Mouse (Mus musculus) common myeloid progenitor, adult 5-6 weeks (primary cell): Measurements from ENCODE around the gene Dnm3. TPM values are rescaled to one million over a fixed set of nuclear protein-coding genes. Genes with fewer than 3 reads are reported as not detected.

ENCODE experiments used
- ATAC-seq: replicated peaks from 2 replicates; pipeline ENCODE4 v1.8.0; 2016; ENCODE audit warnings: low read depth, mild to moderate bottlenecking, moderate TSS enrichment, inconsistent platforms; ENCODE audit not compliant: poor library complexity, severe bottlenecking
- total RNA-seq: library from RNA; stranded (forward); fragments of 200-1000, 187-1606 nt; gene quantifications from 2 replicates; pipeline ENCODE4 v1.2.3, GENCODE M21; 2017

Dnm3 gene
- total RNA-seq, 1 experiment from 2014 or later, result not detected

DNA sequence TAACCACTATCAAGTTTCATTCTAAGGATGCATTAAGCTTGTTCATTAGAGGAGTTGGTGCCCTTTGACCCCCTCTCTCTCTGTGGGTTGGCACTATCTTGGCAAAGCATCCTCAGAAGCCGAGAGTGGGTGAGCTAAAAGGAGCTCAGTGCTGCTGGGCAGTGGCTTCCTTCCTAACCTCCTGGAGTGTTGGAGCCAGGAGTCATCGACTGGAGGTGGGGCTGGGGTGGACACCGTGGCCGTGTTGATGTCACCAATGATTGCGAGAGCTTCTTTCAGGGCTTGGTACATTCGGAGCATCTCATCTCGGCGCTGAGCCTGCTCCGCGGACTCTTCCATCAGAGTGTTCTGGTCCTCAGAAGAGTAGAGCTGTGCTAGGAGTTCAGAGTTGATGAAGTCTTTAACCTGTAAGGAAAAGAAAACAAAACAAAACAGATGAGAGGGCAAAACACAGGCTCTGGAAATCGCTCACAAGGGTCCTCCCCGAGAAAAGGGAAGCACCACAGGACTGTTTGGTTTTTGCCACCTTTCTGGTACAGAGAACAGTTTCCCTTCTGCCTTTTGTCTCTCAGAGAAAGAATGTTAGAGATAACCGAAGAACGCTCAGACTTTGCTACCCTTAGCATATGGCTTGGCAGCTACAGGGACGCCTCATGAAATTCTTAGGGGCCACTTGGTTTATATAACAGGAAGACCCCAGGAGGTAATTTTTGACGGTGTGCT lies 466.1 kb downstream of the Dnm3 start:
- ATAC-seq, result peak; percentile 59

DNA sequence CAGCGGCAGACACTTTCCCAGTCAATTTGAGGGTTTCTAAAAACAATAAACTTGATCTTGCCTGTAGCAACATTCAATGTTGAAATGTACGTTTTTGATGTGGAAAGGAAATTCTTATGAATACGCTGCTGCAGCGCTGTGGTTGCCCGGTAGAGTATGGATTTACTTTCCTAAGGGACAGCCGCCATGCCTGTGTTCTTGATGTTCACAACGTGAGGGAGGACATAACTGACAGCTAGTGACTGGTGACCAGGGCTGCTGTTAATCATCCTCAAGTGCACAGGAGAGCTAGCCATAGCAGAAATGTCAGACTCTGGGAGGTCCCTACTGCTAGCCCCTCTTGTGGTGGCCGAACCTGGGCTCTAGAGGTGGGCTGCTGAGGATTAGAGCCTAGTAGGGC lies 468.7 kb downstream of the Dnm3 start:
- no peak for ATAC-seq

DNA sequence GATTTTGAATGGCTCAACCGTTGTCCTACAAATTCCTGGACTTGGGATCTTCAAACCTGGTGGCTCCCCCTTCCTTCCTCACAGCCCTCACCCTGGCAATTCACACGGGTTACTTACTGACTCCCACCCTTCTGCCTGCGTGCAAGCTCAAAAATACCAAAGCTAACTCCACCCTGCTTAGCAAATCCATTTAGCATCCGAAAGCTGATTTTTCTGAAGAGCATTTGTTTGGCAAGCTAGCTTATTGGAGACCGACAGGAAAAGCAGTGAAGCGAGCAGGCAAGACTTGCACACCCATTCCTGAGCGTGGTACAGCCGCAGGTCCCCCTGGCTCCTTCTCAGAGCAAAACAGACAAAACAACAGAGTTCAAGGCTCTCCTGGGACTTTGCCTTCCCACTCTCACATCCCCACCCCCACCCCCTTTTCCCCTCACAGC lies 469.2 kb downstream of the Dnm3 start:
- no peak for ATAC-seq

DNA sequence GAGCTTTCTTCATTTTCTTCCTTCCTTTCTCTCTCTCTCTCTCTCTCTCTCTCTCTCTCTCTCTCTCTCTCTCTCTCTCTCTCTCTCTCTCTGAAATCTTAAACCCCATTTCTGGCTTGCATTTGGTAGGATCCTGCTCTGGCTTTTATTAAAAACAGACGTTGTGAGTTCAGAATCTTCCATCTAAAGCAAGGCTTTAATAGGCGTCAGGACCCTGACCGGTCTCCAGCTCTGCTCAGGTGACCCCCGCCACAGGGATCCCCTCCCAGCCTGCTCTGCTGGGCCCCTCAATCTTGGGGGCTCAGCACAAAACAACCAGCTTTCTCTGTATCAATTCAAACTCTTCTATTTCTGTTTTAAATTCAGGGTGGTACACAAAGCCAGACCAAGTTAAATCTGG lies 469.6 kb downstream of the Dnm3 start:
- ATAC-seq, result no peak

DNA sequence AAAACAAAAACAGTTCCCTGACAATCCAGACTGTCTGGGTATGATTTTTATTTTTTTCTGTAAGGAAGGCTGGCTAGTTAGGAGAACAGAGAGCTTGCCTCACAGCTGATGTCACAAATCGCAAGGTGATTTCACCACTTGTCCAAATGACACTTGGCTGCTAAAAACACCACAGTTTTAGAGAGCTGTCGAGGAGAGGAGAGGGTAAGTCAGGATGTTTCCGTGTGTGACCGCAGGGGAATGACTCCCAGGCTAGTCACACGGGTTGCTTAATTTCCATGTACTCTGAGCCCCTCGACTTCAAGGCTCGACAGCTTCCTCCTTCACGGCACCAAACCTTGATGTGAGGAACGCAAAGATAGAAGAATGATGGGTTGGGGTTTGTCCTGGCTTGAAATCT lies 471.7 kb downstream of the Dnm3 start:
- peak; percentile 58 for ATAC-seq

DNA sequence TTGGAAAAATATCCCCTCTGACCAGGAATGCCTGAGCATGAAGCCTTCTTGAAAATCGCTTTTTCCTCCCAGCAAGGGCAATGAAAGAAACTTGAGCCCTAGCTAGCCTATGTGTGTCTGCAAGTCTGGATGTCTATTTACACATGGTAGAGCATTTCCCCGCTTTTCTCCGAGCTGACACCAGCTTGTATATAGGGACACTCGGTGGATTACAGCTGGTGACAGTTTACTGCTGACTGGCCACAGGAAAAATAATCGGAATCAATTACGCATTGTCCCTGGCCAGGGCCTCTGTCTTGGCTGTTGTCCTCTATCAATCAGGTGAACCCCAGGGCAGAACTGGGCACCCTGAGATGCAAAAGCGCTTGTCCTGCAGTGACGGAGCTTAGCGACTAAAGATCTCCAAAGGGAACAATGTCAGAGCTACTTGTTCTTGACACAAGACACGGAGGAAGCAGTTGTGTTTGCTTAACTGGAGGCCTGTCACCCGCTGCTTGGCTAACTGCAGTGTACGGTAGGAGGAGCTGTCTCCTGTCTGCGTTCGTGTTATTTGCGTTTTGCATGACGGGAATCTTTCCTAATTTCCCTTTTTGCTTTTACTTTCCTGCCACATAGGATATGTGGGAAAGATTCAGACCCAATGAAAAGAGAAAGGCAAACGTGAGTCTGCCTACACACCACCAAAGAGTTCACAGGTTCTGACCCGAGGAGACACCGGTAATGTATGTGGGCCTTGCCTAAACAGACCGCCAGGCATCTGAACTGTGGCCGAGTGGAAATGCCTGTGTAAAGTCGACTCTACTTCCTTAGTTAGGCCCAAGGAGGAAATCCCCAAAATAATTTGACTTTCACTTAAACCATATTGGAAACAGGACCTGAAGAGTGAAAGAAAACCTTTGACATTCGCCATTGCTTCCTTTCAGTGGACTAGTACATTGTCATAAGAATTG lies 472.7 kb downstream of the Dnm3 start:
- peak; percentile 88 for ATAC-seq

DNA sequence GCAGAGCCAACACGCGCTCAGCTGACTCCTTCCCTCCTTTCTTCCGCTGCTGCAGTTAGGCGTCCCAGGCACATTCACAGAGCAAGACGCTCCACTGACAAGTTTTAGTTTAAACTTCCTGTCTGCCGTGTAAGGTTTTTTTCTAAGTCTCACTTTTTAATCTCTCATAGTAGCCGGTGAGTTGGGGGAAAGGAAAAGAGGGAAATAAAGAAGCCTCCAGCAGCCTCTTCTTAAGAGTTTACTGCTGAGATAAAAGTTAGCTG lies 473.4 kb downstream of the Dnm3 start:
- ATAC-seq, result no peak

DNA sequence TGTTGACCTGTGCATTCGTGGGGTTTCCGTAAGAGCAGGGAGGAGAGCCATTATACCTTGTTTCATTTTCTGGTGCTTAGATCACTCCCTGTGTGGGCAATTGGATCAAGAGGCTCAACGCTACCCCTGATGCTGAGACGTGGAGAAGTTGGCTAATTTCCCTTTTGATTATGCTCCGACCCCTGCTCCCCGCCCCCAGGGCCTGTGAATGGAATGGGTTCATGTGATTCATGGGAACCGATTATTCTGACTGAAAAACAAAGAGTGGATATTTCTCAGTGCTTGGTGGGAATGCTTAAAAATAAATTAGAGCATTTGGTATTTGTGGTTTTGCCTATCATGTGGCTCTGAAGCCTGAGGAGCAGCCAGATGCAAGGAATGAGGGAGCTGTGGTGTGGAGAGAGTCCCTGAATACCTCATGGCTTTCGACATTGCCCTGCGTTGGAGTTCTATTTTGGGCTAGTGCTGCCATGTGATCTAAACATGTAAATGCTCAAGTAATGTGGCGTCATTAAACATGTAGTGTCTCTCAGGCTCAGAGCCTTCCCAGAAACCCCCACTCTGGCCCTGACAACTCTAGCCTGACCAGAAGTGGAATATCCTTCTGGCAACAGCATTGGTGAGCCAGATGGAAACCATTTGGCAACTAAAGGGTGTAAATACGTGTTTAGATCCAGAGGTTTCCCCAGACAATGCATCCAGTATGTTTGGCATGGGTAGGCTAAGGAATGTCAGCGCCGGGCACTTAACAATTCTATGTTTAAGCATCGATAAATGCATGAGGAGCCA lies 473.9 kb downstream of the Dnm3 start:
- no peak for ATAC-seq

DNA sequence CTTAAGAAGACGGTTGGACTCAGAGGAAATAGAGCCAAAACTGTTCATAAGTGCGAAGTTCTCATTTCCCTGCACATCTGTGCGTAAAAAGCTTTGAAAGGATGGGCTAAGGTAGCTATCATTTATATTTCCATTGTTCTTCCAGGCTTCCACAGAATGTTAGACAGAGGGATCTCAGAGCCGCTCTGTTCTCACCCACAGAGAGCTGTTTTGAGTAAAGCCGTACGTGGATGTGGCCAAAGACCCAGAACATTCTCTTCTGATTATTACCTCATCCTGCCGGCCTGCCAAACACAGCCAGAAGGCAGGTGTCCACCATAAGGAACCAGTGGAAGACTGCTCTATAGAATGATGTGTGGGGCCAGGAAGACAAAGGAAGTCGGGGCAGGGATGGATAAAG lies 476.5 kb downstream of the Dnm3 start:
- ATAC-seq, result no peak

DNA sequence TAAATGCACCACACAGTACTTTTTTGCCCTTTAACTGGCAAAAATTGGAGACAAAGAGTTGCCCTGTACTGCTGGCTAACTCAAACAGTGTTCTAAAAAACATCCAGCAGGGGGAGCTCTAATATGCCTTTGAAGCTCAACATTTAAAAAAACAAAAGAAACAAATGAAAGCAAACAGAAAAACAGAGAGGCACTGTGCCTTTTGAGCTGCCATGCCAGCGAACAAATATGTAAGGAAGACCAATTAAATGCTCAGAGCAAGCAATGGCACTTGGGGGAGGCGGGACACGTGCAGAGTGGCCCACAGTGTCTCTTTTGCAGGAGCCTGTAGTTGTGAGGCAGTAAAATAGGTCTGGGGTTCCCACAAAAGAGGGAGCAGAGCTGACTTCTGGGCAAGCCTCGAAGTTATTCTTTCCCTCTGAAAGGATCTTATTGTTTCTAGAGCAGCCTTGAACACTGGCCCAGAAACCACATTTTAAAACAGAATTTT lies 477.9 kb downstream of the Dnm3 start:
- peak; percentile 62 for ATAC-seq

DNA sequence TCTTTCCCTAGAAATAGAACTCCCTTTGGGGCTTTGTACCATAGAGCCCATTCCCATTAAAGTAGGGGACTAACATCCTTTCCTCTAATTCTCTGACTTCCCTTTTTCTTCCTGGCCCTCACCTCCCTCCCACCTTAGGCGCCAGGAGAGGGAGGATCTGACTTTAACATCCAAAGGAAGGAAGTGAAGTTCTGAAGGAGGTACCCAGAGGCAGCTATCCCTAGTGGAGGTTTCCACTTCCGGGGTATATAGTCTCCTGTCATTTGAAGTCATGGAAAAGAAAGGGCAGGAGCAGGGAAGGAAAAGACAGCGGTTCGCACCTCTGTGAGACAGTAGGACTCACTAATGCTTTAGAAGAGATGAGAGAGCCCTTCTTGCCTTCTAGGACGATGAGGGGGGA lies 478.5 kb downstream of the Dnm3 start:
- peak; percentile 40 for ATAC-seq

DNA sequence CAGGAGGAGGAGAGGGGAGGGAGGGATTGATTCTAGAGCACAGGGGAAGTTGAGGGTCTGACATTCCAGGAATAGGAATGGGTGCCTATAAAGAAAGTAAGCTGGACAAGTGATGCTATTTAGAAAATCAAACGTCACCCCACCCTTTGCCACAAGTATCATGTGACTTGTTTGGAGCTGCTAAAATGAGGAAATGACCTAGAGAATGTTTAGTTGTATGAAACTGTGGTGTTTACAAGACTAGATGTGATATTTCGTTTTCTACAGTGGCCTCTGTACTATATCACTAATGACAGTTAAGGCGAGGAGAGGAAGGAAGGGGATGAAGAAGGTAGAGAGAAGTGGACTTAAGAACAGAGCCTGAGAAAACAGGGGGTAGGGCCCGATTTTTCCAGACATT lies 479.1 kb downstream of the Dnm3 start:
- ATAC-seq, result peak; percentile 59

DNA sequence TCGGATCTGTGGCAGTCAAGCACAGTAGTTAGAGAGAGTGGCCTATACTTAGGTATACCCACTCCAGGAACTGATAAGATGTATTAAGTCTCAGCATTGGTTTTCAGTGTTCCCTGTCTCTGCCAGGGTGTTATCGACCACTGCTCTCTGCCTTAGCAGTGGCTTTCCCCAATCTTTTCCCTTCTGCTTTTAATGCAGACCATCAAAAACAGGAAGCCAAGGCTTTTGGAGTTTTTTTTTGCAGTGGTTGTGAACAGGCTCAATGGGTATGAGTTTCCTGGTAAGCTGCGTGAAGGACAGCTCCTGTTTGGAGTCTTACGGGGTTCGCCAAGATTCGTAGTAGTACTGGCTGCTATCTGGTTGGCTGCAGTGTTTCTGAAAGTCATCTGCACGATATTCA lies 485.4 kb downstream of the Dnm3 start:
- peak; percentile 53 for ATAC-seq

DNA sequence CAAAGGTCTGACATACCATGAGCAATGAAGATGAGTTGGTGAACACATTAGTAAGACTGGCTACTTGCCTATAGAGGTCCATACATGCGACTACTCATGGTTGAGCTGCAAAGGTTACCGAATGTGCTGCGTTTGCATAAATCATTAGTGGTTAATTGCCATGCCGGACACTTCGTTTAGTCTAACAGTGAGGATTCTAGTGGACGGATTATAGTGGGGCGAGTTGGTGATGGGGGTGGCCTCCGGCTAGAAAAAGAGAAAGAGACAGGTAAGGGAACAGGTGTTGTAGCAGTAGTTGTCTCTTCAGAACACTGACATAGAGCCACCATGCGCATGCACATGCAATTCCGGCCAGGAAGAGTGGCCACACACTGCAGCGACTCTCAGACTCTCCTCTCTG lies 486.0 kb downstream of the Dnm3 start:
- ATAC-seq, result no peak

DNA sequence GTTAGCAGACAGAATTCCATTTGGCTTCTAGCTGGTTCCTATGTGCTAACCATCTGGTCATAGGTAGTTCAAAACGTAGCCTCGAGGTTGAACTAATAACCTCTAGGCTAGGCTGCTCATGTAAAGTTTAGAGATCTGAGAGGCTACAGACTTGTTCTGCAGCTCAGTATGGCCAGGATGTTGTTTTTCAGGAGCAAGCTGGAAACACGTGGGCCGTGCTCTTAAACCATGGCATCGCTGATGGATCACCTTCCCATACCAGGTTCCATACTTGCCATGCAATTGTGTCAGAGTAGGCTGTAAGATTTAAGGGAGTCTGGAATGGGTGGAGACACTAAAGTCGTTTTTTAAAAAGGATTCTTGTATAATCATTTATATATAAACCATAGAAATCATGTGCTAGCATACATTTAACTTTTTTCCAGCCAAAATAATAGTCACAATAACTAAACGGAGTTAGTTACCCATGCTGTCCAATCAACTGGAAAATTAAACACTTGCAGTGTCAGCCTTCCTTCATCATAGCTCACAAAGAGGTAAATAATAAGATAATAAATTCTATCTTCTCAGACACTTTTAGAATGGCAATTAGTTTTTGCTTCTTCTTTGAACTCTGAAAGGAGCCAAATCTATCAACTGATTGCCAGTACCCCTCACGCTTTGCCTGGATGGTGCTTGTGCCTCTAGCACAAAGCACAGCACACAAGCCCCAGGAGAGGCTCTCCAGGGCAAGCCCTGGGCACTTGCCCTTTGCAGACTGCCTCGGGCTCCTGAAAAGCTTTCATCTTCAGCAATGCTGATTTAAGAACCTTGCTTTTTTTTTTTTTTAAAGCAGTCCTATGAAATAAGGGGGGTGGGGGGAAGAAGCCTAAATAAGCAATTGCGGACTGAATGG lies 486.9 kb downstream of the Dnm3 start:
- no peak for ATAC-seq

DNA sequence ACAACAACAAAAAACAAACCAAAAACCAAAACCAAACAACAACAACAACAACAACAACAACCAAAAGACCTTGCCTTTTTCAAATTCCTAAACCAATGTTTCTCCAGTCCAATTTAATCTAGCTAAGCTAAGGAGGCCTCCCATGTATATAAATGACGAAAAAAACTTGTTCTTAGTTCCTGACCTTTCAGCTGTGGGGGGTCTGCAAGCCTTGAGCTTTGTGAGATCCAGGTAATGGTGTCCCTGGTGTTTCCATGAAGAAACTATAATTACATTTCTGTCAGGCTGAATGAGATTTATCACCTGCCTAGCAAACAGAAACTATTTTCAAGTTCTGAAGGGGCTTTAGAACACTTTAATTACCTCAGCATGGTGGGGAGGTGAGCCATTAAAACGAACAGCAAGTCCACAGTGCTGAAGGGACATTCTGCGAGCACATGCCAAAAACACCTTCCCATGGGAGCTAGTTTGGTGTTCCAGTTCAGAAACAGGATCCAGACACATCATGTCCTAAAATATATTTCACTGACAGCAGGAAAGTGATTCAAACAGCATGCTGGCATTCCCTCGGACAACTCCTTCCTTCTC lies 493.8 kb downstream of the Dnm3 start:
- ATAC-seq, result no peak

DNA sequence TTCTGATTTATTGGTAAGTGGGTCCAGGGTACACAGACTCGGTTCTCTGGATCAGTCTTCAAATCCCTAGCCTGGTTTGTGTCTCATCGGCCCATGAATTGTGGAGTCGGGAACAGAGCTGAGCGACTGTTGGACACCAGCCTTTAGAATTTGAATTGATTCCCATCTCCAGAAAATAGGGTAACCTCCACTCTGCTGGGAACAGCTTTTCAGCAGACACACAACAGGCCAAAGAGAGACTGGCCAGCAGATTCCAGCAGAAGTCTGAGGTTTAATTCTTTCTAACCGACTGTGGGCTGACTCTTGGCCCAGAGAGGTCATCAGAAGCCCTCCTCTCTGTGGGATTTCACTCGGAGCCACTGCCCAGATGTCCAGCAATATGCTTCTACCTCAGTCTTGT lies 494.4 kb downstream of the Dnm3 start:
- no peak for ATAC-seq

DNA sequence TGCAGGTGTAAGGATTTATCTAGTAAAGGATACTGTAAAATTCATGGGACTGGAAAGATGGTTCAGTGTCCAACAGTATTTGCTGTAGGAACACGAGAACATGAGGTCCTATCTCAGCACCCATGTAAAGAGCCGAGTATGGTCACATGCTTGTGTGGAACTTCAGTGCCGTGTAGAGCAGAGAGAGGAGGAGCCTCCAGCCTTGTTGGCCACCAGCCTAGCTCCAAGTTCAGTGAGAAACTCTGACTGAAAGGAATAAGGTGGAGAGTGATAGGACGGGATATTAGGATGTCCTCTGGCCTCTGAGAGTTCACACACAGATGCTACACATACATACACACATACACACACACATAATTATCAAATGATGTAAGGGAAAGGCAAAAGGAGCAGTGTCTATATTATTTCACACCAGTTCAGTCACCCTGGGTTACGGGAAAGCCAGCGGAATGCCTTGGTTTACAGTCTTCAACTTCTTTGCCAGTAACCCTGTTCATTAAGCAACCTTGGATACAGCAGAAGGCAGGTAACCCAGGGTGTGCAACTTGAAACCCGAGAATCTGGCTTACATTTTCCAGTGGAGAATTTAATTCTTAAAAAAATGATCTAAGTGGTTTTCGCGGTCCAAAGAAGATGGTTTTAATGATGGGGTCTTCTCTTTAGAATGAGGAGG lies 497.1 kb downstream of the Dnm3 start:
- ATAC-seq, result no peak

DNA sequence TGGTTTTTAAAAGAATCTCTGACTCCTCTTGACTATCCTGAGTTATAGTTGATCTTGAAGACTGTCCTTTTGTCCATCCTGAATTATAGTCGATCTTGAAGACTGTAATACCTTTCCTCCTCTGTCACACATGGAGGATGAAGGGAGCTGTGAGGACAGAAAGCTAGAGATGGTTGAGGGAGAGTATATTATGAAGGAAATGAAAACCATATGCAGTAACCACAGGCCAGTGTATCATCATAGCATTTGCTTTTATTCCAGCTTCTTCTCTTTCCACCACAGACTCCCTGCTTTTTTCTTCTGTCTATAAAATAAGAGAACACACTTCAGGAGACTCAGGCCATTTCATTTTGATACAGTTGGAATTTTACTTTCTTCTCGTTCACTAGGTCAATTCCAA lies 497.8 kb downstream of the Dnm3 start:
- no peak for ATAC-seq
